Mouse (Mus musculus): Measurements from ENCODE around the gene Rrn3. TPM values are rescaled to one million over a fixed set of nuclear protein-coding genes. Genes with fewer than 3 reads are reported as not detected.
"Not testable (repeated sequence)": the region's sequence is repeated elsewhere in the genome, so short reads cannot be mapped to it uniquely, and the experiment has no call there.

The Rrn3 gene
- polyA plus RNA-seq, 1 experiment from 2014 or later, result 59.2 TPM

GRCm38 (mm10) chr16:13753986-13754385 is 26.5 kb upstream of the Rrn3 start:
- Histone ChIP-seq H3K36me3 (no peaks in the 10 kb centered on the region), H3K9ac (no peak overlapping the region), H3K4me1 (0 out of 2 replicates have a peak, but pooled peaks cover 5% of the 10 kb centered on the region), H3K9me3 (no peaks in the 10 kb centered on the region), H3K27me3 (no peaks in the 10 kb centered on the region), H3K4me2 (peak overlapping the region; percentile 85), H3K27ac (no peak overlapping the region), H3K4me3 (peak overlapping the region; percentile 65)
- no peak for ATAC-seq (ENCODE audit: borderline replicate concordance, extremely low read depth, low FRiP score, low TSS enrichment)
- WGBS, result 55% methylated on average over 8 of the region's 8 CpGs

GRCm38 (mm10) chr16:13754400-13755190 is 25.9 kb upstream of the Rrn3 start:
- under 1% methylated on average over 65 of the region's 65 CpGs for WGBS
- ATAC-seq (ENCODE audit: borderline replicate concordance, extremely low read depth, low FRiP score, low TSS enrichment), result peak; percentile 98

GRCm38 (mm10) chr16:13757823-13758222 is 22.7 kb upstream of the Rrn3 start:
- H3K9ac ChIP-seq, result no peak overlapping the region
- no peaks in the 10 kb centered on the region for H3K9me3 ChIP-seq
- 0 out of 2 replicates have a peak, but pooled peaks cover 5% of the 10 kb centered on the region for H3K4me1 ChIP-seq
- no peaks in the 10 kb centered on the region for H3K27me3 ChIP-seq
- H3K4me2 ChIP-seq, result no peak overlapping the region
- ATAC-seq (ENCODE audit: borderline replicate concordance, extremely low read depth, low FRiP score, low TSS enrichment), result no peak
- H3K27ac ChIP-seq, result no peak overlapping the region
- H3K4me3 ChIP-seq, result no peak overlapping the region
- no peaks in the 10 kb centered on the region for H3K36me3 ChIP-seq
- WGBS, result 91% methylated on average over 2 of the region's 2 CpGs

More at GRCm38 (mm10) chr16:13754400-13755190, 25.9 kb upstream of the Rrn3 start:
- Histone ChIP-seq H3K36me3 (no peaks in the 10 kb centered on the region), H3K4me1 (0 out of 2 replicates have a peak, but pooled peaks cover 5% of the 10 kb centered on the region), H3K4me3 (peak overlapping the region; percentile 65), H3K9me3 (no peaks in the 10 kb centered on the region), H3K4me2 (peak overlapping the region; percentile 85), H3K9ac (peak overlapping the region; percentile 46), H3K27ac (no peak overlapping the region), H3K27me3 (no peaks in the 10 kb centered on the region)

- 63% methylated on average over 1 of the region's 1 CpGs for WGBS
- not testable (repeated sequence) for H3K4me1 ChIP-seq; H3K27ac ChIP-seq; H3K9me3 ChIP-seq; H3K9ac ChIP-seq; ATAC-seq (ENCODE audit: borderline replicate concordance, extremely low read depth, low FRiP score, low TSS enrichment); H3K4me3 ChIP-seq; H3K4me2 ChIP-seq; H3K36me3 ChIP-seq; H3K27me3 ChIP-seq
These were observed 17.7 kb upstream of the Rrn3 start for GRCm38 (mm10) chr16:13762807-13763206.

DNA sequence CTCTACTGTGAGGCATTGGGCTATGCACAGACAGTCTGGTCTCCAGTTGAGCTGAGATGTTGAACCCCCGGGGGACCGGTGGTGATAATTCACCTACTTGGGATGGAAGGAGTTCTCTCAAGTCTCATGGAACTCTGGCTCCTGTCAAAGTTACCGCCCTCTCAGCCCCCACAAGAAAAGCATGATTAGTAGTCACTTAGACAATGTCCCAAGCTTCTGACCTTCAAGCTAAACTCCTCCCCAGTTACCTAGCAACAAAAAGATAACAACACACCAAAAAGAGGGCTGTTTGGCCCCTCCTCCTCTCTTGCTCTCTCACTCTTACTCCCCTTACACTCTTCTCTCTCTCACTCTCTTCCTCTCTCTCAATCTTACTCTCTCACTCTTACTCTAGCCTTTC is 16.0 kb upstream of the Rrn3 start:
- no peaks in the 10 kb centered on the region for H3K27me3 ChIP-seq
- H3K4me3 ChIP-seq, result no peak overlapping the region
- no peak overlapping the region for H3K27ac ChIP-seq
- no peak overlapping the region for H3K4me2 ChIP-seq
- H3K9ac ChIP-seq, result no peak overlapping the region
- WGBS, result 66% methylated on average over 3 of the region's 3 CpGs
- H3K36me3 ChIP-seq, result no peaks in the 10 kb centered on the region
- no peaks in the 10 kb centered on the region for H3K9me3 ChIP-seq
- ATAC-seq (ENCODE audit: borderline replicate concordance, extremely low read depth, low FRiP score, low TSS enrichment), result no peak
- no peaks in the 10 kb centered on the region for H3K4me1 ChIP-seq

- no peak overlapping the region for H3K4me3 ChIP-seq
- no peaks in the 10 kb centered on the region for H3K36me3 ChIP-seq
- H3K4me1 ChIP-seq, result no peaks in the 10 kb centered on the region
- ATAC-seq (ENCODE audit: borderline replicate concordance, extremely low read depth, low FRiP score, low TSS enrichment), result no peak
- H3K9me3 ChIP-seq, result no peaks in the 10 kb centered on the region
- no peak overlapping the region for H3K27ac ChIP-seq
- no peak overlapping the region for H3K4me2 ChIP-seq
- no peaks in the 10 kb centered on the region for H3K27me3 ChIP-seq
- no peak overlapping the region for H3K9ac ChIP-seq
These were observed 14.1 kb upstream of the Rrn3 start for GRCm38 (mm10) chr16:13766367-13766766.

DNA sequence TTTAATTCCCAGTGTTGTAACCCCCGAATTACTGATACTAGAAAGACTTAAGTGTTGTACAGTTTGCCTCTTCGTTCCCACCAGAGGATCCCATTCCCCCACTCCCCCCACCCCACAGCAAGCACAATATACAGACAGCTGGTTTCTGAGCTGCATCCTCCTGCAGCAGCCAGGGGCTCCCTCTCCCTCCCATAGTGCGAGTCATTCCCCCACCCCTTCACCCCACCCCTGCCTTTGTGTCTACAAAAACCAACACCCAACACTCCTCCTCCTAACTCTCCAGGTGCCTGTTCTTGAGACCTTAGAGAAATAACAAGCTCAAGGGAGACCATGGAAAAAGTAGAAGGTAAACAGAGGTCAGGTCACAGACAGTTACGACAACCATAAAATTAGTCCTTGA is 8.9 kb upstream of the Rrn3 start:
- H3K9ac ChIP-seq; H3K27me3 ChIP-seq; H3K4me3 ChIP-seq; H3K36me3 ChIP-seq; H3K4me2 ChIP-seq; ATAC-seq (ENCODE audit: borderline replicate concordance, extremely low read depth, low FRiP score, low TSS enrichment); H3K9me3 ChIP-seq; H3K4me1 ChIP-seq; H3K27ac ChIP-seq: not testable (repeated sequence)
- 72% methylated on average over 4 of the region's 4 CpGs for WGBS

- not testable (repeated sequence) for H3K9me3 ChIP-seq; H3K36me3 ChIP-seq; H3K27me3 ChIP-seq; H3K4me1 ChIP-seq; H3K9ac ChIP-seq; H3K4me3 ChIP-seq; H3K27ac ChIP-seq; H3K4me2 ChIP-seq; ATAC-seq (ENCODE audit: borderline replicate concordance, extremely low read depth, low FRiP score, low TSS enrichment)
- 80% methylated on average over 5 of the region's 5 CpGs for WGBS
These were observed 8.5 kb upstream of the Rrn3 start for GRCm38 (mm10) chr16:13772051-13772450.

DNA sequence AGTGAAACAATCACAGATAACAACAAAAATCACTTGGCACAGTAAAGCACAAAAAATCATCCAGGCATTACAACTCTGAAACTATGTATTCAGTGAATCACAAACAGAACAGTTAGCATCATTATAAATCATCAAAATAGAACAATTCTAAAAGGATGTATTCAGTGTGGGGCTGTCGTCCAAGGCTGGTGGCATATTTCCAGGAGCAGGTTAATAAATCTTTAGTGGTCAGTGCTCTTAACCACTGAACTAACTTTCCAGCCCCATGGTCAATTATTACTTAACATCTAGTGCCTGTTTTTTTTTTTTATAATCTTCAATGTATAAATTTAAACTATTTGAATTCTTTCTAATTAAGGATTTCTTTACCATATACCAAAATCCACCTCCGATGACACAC is 6.5 kb upstream of the Rrn3 start:
- not testable (repeated sequence) for ATAC-seq (ENCODE audit: borderline replicate concordance, extremely low read depth, low FRiP score, low TSS enrichment); H3K4me2 ChIP-seq; H3K9ac ChIP-seq; H3K27ac ChIP-seq; H3K27me3 ChIP-seq; H3K4me1 ChIP-seq; H3K36me3 ChIP-seq; H3K4me3 ChIP-seq; H3K9me3 ChIP-seq
- WGBS, result 64% methylated on average over 2 of the region's 2 CpGs

- not testable (repeated sequence) for H3K9me3 ChIP-seq; H3K4me1 ChIP-seq; H3K4me2 ChIP-seq; ATAC-seq (ENCODE audit: borderline replicate concordance, extremely low read depth, low FRiP score, low TSS enrichment); H3K4me3 ChIP-seq; H3K27ac ChIP-seq; H3K9ac ChIP-seq; H3K36me3 ChIP-seq; H3K27me3 ChIP-seq
- 81% methylated on average over 3 of the region's 3 CpGs for WGBS
These were observed 5.9 kb upstream of the Rrn3 start for GRCm38 (mm10) chr16:13774651-13775050.

DNA sequence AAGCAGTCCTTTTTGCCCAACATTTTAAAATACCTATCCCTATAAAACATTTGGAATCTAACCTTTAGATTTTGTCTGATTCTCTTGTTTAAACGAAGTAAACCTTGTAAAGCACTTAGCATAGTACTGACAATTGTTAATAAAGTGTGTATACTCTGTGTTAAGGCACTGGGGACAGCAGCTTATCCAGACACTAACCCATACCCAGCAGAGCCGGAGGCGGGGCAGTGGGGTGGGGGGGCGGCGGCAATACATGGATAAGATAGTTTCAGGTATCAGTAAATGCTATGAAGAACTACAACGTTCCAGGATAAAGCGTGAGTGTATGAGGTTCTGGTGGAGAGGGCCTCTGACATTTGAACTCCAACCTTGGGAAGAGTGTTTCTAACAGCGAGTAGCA is 708 bp downstream of the Rrn3 start:
- H3K9me3 ChIP-seq, result no peaks in the 10 kb centered on the region

DNA sequence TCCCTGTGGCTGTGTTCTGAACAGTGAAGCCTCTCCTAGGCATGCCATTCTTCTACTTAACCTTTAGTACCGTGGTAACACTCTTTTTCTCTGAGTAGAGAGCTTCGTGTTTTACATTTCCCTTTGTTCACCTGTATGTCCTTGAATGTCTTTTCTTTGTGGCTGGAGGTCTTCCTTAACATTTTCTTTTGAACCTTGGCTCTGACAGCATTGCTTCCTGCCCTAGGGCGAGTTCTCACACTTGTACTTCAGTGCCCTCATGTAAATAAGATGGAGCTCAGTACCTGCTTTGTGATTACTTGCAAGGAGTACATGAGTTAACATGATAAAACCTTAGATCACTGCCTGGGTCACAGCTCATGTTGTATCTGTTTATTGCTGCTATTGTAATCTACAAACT is 5.4 kb downstream of the Rrn3 start:
- Histone ChIP-seq H3K4me1 (peaks cover 13% of the 10 kb centered on the region), H3K27ac (no peak overlapping the region), H3K9ac (no peak overlapping the region), H3K4me3 (no peak overlapping the region), H3K36me3 (peaks cover 57% of the 10 kb centered on the region), H3K27me3 (no peaks in the 10 kb centered on the region), H3K4me2 (no peak overlapping the region), H3K9me3 (no peaks in the 10 kb centered on the region)
- no peak for ATAC-seq (ENCODE audit: borderline replicate concordance, extremely low read depth, low FRiP score, low TSS enrichment)
- WGBS, result 84% methylated on average over 3 of the region's 3 CpGs

More for the DNA sequence above, 708 bp downstream of the Rrn3 start:
- Histone ChIP-seq H3K27me3 (no peaks in the 10 kb centered on the region), H3K9ac (peak overlapping the region; percentile 95), H3K27ac (no peak overlapping the region), H3K4me1 (peaks cover 20% of the 10 kb centered on the region), H3K4me3 (peak overlapping the region; percentile 97), H3K36me3 (peaks cover 19% of the 10 kb centered on the region), H3K4me2 (peak overlapping the region; percentile 76)
- 23% methylated on average over 8 of the region's 8 CpGs for WGBS
- no peak for ATAC-seq (ENCODE audit: borderline replicate concordance, extremely low read depth, low FRiP score, low TSS enrichment)

Measured in lung, embryonic 15.5 days (tissue).